Mouse (Mus musculus) natural killer cell, adult 2 months (primary cell): ENCODE results near the gene Anapc1.

Experiments used
- DNase-seq, 2 experiments: peaks; one replicate each; pipeline ENCODE4 v3.0.0; 2022; ENCODE audit warnings: low spot score in 2 of 2

Anapc1 gene

GRCm38 (mm10) chr2:128686921-128687557 is at the start of gene Anapc1:
Gene Anapc1 (minus strand): TSS chr2:128687391.
- DNase-seq: peak; percentile 77 to 83

- DNase-seq: no peak
Measured at GRCm38 (mm10) chr2:128735089-128735488, 47.9 kb upstream of the Anapc1 start.

- no peak for DNase-seq
Measured at GRCm38 (mm10) chr2:128731951-128732350, 44.8 kb upstream of the Anapc1 start.

- no peak for DNase-seq
Measured at GRCm38 (mm10) chr2:128731514-128731913, 44.3 kb upstream of the Anapc1 start.

- no peak for DNase-seq
Measured at GRCm38 (mm10) chr2:128729141-128729540, 42.0 kb upstream of the Anapc1 start.

GRCm38 (mm10) chr2:128728066-128728465 is 40.9 kb upstream of the Anapc1 start:
- DNase-seq: no peak

GRCm38 (mm10) chr2:128727552-128727951 is 40.4 kb upstream of the Anapc1 start:
- no peak for DNase-seq

- DNase-seq: no peak
Measured at GRCm38 (mm10) chr2:128726626-128727025, 39.4 kb upstream of the Anapc1 start.

GRCm38 (mm10) chr2:128726067-128726466 is 38.9 kb upstream of the Anapc1 start:
- no peak for DNase-seq

GRCm38 (mm10) chr2:128722106-128722710 is 35.0 kb upstream of the Anapc1 start:
- no peak for DNase-seq

- no peak for DNase-seq
Measured at GRCm38 (mm10) chr2:128719380-128719779, 32.2 kb upstream of the Anapc1 start.

GRCm38 (mm10) chr2:128715979-128716378 is 28.8 kb upstream of the Anapc1 start:
- no peak for DNase-seq

- no peak for DNase-seq
Measured at GRCm38 (mm10) chr2:128714724-128715241, 27.6 kb upstream of the Anapc1 start.

GRCm38 (mm10) chr2:128713548-128714003 is 26.4 kb upstream of the Anapc1 start:
- no peak for DNase-seq

- no peak for DNase-seq
Measured at GRCm38 (mm10) chr2:128712940-128713339, 25.7 kb upstream of the Anapc1 start.

- no peak for DNase-seq
Measured at GRCm38 (mm10) chr2:128710609-128711008, 23.4 kb upstream of the Anapc1 start.

GRCm38 (mm10) chr2:128709264-128709663 is 22.1 kb upstream of the Anapc1 start:
- no peak for DNase-seq

GRCm38 (mm10) chr2:128704474-128704873 is 17.3 kb upstream of the Anapc1 start:
- DNase-seq: no peak

GRCm38 (mm10) chr2:128699201-128699885 is 12.2 kb upstream of the Anapc1 start:
- no peak for DNase-seq

GRCm38 (mm10) chr2:128698693-128699181 is 11.5 kb upstream of the Anapc1 start, which contains the start of gene Mertk:
Gene Mertk (plus strand): TSS chr2:128698956.
- no peak for DNase-seq

- DNase-seq: peak; percentile 11 to 28
Measured at GRCm38 (mm10) chr2:128698140-128698692, 11.0 kb upstream of the Anapc1 start.

GRCm38 (mm10) chr2:128697566-128697965 is 10.4 kb upstream of the Anapc1 start:
- DNase-seq: no peak
